Mouse (Mus musculus) intestine, postnatal 0 days (tissue): ENCODE results near the gene Atxn2. TPM values are rescaled to one million over a fixed set of nuclear protein-coding genes. Genes with fewer than 3 reads are reported as not detected.

Source experiments
- ATAC-seq: fragments of 200-750 bp; cut with Nextera tagmentation; 2 replicates; pipeline ENCODE4 v1.8.0; 2017; ENCODE audit warnings: mild to moderate bottlenecking, moderate TSS enrichment, moderate library complexity
- H3K27ac ChIP-seq: fragments of 300-500 bp; sonication (generic); 2 replicates; pipeline ENCODE4 v1.5.1; 2014; ENCODE audit warnings: mild to moderate bottlenecking, low read depth, low read length, moderate library complexity
- H3K27me3 ChIP-seq: fragments of 300-500 bp; sonication (generic); replicated peaks from 2 replicates; pipeline ENCODE4 v1.6.1; 2014; ENCODE audit warnings: low read length, mixed read lengths; ENCODE audit not compliant: control insufficient read depth, insufficient read depth
- H3K36me3 ChIP-seq: fragments of 300-500 bp; sonication (generic); 2 replicates; pipeline ENCODE4 v1.6.1; 2014; ENCODE audit warnings: mild to moderate bottlenecking, moderate library complexity; ENCODE audit not compliant: control insufficient read depth, insufficient read depth
- H3K4me1 ChIP-seq: fragments of 300-500 bp; sonication (generic); replicated peaks from 2 replicates; pipeline ENCODE4 v1.6.1; 2014; ENCODE audit warnings: antibody characterized with exemption, low read length, mixed read lengths; ENCODE audit not compliant: control insufficient read depth, insufficient read depth
- H3K4me2 ChIP-seq: fragments of 300-500 bp; sonication (generic); replicated peaks from 2 replicates; pipeline ENCODE4 v1.6.1; 2014; ENCODE audit warnings: low read depth, mild to moderate bottlenecking, moderate library complexity
- H3K4me3 ChIP-seq: fragments of 300-500 bp; sonication (generic); 2 replicates; pipeline ENCODE4 v1.5.1; 2014; ENCODE audit warnings: low read depth, low read length
- H3K9ac ChIP-seq: fragments of 300-500 bp; sonication (generic); 2 replicates; pipeline ENCODE4 v1.6.1; 2014; ENCODE audit warnings: mild to moderate bottlenecking, low read depth, low read length
- H3K9me3 ChIP-seq: fragments of 300-500 bp; sonication (generic); 2 replicates; pipeline ENCODE4 v1.6.1; 2016; ENCODE audit warnings: mixed run types; ENCODE audit not compliant: control insufficient read depth
- CTCF ChIP-seq: sonication (generic); IDR thresholded peaks from 2 replicates; pipeline ENCODE4 v1.5.1; 2016; ENCODE audit warnings: low read depth, mild to moderate bottlenecking, control low read depth, antibody characterized with exemption, moderate library complexity
- WGBS: fragments of 180-500 bp; shearing (Covaris S2); extraction: QIAGEN DNeasy Blood & Tissue Kit; methylation state at CpG from one replicate; pipeline ENCODE4 v1.1.7; 2014; 5-methylcytosine and 5-hydroxymethylcytosine counted together
- polyA plus RNA-seq: library from polyadenylated mRNA; unstranded; fragments of >200 nt; fragmentation: Nextera tagmentation; extraction: Ambion mirVana; gene quantifications from 2 replicates; pipeline ENCODE4 v1.2.1, GENCODE M21; 2015

Gene Atxn2
- polyA plus RNA-seq, 1 experiment from 2014 or later = 54.3 TPM

DNA sequence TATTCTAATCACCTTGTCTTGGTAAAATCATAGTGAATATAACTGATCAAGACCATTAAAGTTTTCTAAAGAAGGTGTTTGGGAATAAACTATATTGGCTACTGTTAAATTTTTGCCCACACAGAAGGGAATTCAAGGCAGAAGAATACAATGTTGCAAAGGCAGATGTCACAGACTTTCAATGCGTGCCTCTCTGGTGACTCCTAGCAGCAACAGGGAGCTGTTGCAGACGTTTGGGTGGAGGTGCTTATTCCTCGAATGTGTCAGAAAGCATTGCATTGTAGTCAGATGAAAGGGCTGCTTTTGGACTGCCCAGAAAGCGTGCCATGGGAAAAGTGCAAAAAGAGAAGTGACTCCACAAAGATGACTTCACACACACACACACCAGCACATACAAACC is 71.3 kb downstream of the Atxn2 start:
- Histone ChIP-seq H3K9ac (no peak overlapping the region), H3K27me3 (no peaks in the 10 kb centered on the region), H3K27ac (no peak overlapping the region), H3K4me2 (no peak overlapping the region), H3K36me3 (peaks cover 52% of the 10 kb centered on the region), H3K4me1 (no peaks in the 10 kb centered on the region), H3K4me3 (no peak overlapping the region), H3K9me3 (no peaks in the 10 kb centered on the region)
- TF ChIP-seq CTCF = peak; percentile 62
- ATAC-seq = no peak
- 59% methylated on average over 4 of the region's 4 CpGs for WGBS

DNA sequence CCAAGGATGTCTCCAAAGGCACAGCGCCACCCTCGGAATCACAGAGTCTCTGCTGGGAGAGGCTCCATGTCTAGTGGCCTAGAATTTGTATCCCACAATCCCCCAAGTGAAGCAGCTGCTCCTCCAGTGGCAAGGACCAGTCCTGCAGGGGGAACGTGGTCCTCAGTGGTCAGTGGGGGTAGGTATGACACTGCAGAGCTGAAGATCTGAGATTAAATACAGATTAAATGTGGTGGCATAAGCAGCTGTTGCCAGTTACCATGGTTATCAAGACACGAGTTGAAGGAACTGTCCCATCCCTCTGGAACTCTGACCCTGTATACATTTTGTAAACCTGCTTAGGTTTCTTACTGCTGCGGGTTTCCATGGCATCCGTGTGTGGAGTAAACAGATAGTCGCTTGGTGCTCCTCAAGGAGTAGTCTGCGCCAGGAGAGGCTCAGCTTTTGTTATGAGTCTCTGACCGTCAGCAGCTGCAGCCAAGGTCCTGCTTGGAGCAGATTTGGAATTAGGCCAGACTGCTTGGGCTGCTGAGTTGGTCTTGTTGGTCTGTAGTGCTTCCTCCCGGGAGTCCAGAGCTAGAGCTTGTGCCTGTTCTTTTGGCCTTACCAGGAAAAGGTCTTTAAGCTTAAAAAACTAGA is 72.8 kb downstream of the Atxn2 start:
- Histone ChIP-seq H3K4me1 (no peaks in the 10 kb centered on the region), H3K9me3 (no peaks in the 10 kb centered on the region), H3K4me2 (no peak overlapping the region), H3K9ac (no peak overlapping the region), H3K27ac (peak overlapping the region; percentile 41; the same call in 1 of the 2 replicates), H3K36me3 (peaks cover 43% of the 10 kb centered on the region), H3K4me3 (no peak overlapping the region), H3K27me3 (no peaks in the 10 kb centered on the region)
- peak; percentile 53 for TF ChIP-seq CTCF
- 52% methylated on average over 10 of the region's 10 CpGs for WGBS
- ATAC-seq = no peak

DNA sequence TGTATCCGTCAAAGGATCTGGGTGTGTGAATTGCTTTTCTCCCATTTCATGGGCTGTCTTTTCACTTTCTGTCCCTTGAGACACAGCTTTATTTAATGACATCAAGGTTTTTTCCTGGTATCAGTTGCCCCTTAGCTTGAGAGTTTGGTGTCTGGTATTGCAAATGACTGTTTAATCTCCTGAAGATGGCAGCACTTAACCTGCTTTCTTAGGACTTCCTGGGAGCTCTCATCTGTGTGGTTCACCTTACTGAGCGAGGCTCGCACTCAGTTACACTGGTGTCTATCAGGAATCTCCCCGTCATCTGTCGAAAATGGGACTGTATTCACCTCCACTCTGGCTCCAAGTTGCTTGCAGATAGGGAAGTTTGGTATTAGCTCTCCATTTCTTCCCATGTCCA is 79.9 kb downstream of the Atxn2 start:
- Histone ChIP-seq H3K27ac (no peak overlapping the region), H3K9ac (no peak overlapping the region), H3K4me3 (no peak overlapping the region), H3K27me3 (no peaks in the 10 kb centered on the region), H3K4me2 (no peak overlapping the region), H3K9me3 (no peaks in the 10 kb centered on the region), H3K36me3 (peaks cover 54% of the 10 kb centered on the region), H3K4me1 (no peaks in the 10 kb centered on the region)
- WGBS = 93% methylated on average over 5 of the region's 5 CpGs
- no peak for ATAC-seq
- TF ChIP-seq CTCF = peak; percentile 31; the same call in 1 of the 2 replicates

DNA sequence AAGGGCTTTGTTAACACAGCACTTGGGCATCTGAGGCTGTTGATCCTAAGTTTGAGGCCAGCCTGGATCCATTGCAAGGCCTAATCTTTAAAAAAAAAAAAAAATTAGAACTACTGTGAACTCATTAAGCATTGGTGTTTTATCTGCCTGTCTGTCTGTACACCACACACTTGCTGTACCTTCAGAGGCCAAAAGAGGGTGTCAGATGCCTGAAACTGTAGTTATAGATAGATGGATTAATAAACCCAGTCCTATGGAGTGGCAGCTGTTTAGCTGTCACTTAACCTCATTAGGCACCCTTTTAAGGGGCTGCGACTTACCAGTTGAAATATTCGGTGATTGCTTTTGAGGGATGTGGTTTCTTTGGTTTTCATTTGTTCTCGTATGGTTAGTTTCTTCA is 84.7 kb downstream of the Atxn2 start:
- no peak for ATAC-seq
- H3K27ac ChIP-seq = no peak overlapping the region
- H3K27me3 ChIP-seq = no peaks in the 10 kb centered on the region
- peaks cover 69% of the 10 kb centered on the region for H3K36me3 ChIP-seq
- H3K4me1 ChIP-seq = no peaks in the 10 kb centered on the region
- H3K9ac ChIP-seq = no peak overlapping the region
- H3K4me2 ChIP-seq = no peak overlapping the region
- H3K4me3 ChIP-seq = no peak overlapping the region
- H3K9me3 ChIP-seq = no peaks in the 10 kb centered on the region
- TF ChIP-seq CTCF = peak; percentile 55
- WGBS = 81% methylated on average over 3 of the region's 3 CpGs

DNA sequence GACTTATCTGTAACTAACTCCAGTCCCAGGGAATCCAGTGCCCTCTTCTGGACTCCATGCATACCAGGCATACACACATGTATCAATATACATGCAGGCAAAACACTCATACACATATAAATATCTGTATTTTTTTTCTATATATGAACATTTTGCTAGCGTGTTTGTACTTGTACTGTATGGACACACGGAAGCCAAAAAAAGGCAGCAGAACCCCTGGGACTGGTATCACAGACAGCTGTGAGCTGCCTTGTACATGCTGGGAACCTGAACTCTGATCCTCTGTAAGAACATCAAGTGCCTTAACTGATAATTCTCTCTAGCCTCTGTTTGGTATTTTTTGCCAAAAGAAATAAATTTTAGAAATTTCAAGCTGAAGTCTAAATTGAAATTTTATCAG is 87.3 kb downstream of the Atxn2 start:
- no peak overlapping the region; the same call in 1 of the 2 replicates for H3K27ac ChIP-seq
- H3K9me3 ChIP-seq = no peaks in the 10 kb centered on the region
- no peaks in the 10 kb centered on the region for H3K27me3 ChIP-seq
- H3K4me2 ChIP-seq = no peak overlapping the region
- no peaks in the 10 kb centered on the region for H3K4me1 ChIP-seq
- H3K9ac ChIP-seq = no peak overlapping the region
- no peak for ATAC-seq
- peak; percentile 27; the same call in 1 of the 2 replicates for TF ChIP-seq CTCF
- H3K4me3 ChIP-seq = no peak overlapping the region
- WGBS = 98% methylated on average over 2 of the region's 2 CpGs
- H3K36me3 ChIP-seq = peaks cover 82% of the 10 kb centered on the region

DNA sequence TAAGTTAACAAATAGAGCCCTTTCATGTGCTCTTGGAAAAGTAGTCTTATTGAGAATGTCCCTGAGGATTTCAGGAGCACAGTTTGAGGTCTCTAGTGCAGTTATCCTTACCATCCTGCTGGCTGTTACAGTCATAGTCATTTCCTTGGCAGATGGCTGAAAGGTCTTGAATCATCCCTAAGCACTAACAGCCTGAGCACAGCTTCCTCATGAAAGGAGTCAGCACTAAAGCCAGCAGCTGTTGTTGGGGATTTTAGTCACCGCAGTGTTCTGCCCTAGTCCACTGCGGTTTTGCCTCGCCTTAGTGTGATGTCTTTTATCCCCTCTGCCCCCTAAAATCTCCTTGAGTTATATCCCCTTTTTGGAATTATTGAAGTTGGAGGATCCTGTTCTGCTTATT is 96.0 kb downstream of the Atxn2 start:
- ATAC-seq = no peak
- H3K27ac ChIP-seq = no peak overlapping the region
- H3K9ac ChIP-seq = no peak overlapping the region
- H3K4me3 ChIP-seq = no peak overlapping the region
- no peak for TF ChIP-seq CTCF
- no peaks in the 10 kb centered on the region for H3K9me3 ChIP-seq
- WGBS = 72% methylated on average over 3 of the region's 3 CpGs
- no peaks in the 10 kb centered on the region for H3K27me3 ChIP-seq
- H3K4me1 ChIP-seq = no peaks in the 10 kb centered on the region
- peaks cover 62% of the 10 kb centered on the region for H3K36me3 ChIP-seq
- H3K4me2 ChIP-seq = no peak overlapping the region

DNA sequence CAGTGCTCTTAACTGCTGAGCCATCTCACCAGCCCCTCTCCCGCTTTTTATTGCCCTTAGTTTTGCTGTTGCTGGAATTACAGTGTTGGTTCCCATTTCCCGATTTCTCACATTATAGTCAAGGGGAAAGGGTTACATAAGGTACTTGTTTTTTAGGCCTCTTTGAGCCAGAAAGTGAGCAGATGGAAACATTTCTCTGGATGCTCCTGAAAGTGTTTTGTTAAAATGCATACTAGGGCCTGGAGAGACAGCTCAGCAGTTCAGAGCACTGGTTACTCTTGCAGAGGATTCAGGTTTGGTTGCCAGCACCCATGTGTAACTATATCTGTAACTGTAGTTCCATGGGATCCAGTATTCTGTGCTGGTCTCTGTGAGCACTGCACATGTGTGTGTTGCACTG is 97.1 kb downstream of the Atxn2 start:
- Histone ChIP-seq H3K4me3 (no peak overlapping the region), H3K27me3 (no peaks in the 10 kb centered on the region), H3K36me3 (peaks cover 62% of the 10 kb centered on the region), H3K27ac (no peak overlapping the region), H3K9me3 (no peaks in the 10 kb centered on the region), H3K4me1 (no peaks in the 10 kb centered on the region), H3K9ac (no peak overlapping the region), H3K4me2 (no peak overlapping the region)
- TF ChIP-seq CTCF = no peak
- no peak for ATAC-seq
- WGBS = 79% methylated on average over 2 of the region's 2 CpGs
